Mouse (Mus musculus): ENCODE results near the gene Crlf1.

GRCm38 (mm10) chr8:70519043-70519442, 26.1 kb downstream of the Crlf1 start:
- TF ChIP-seq CTCF (IDR thresholded peaks at IDR 0.05; ENCODE audit: extremely low read depth, insufficient read depth, insufficient read length, insufficient replicate concordance) (no peak), POLR2A (IDR thresholded peaks at IDR 0.05; ENCODE audit: low read depth, low read length) (no peak)

All from spleen, adult 2 months (tissue).